Mouse (Mus musculus): ENCODE measurements around the gene Gm15217. TPM values are rescaled to one million over a fixed set of nuclear protein-coding genes. Genes with fewer than 3 reads are reported as not detected.

The Gm15217 gene
- not detected in 2 replicates for total RNA-seq (2017)

DNA sequence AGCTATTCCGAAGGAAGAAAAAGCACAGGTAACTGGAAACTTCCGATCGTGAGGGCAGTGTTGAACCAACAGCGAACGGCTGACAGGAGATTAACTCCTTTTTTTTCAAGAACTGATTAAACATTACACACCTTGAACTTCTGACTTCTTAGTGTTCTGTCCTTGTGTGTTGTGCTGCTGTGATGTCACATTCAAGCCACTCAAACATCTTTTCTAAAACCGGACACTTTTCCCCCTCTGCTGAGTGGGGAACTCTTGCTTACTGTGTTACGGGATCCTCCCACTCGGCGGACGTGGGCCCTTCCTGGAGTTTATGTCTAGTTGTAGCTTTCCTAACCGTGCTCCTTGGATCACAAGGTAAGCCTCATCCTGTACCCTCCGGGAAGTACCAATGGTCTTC lies at the start of gene Gm15217:
TSS of gene Gm15217 (plus strand) at position 130 of the 400 bp plus-strand sequence.
- no peak for ATAC-seq (ENCODE audit: extremely low read depth, insufficient number of reproducible peaks, low FRiP score, poor library complexity, severe bottlenecking)

DNA sequence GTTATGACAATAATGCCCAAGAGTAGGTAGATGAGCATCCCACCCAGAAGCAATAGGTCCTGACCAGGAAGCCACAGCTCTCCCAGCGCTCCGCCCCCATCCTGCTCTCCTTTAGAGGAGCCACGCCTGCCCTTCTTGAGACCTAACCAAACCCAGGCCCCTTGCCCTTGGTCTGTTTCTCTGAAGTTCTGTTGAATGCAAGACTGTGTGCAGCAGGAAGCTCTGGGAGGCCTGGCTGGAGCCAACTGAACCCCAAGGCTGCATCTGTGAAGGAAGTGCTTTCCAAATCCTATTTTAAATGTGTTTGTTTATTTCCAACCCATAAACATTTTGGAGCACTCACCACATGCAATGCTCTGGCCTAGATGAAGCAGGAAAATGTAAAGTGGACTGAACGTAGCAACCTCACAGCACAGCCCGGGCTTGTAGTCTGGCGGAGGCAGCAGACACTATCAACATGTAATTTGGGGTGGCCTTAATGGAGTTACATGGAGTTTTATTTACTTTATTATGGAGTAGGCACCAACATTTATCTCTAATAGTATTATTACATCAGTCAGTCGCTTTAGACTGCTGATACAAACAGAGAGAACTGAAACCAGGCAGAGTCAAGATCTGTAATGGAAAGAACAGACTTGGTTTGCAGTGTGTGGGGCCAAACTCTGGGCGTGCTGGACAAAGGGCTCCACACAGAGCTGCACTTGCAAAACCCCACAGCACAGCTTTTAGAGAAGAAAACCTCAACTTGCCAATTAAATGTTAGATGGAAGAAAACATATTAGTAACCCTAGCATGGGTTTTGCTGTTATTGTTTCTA lies 45.6 kb upstream of the Gm15217 start:
- no peak for ATAC-seq (ENCODE audit: extremely low read depth, insufficient number of reproducible peaks, low FRiP score, poor library complexity, severe bottlenecking)

DNA sequence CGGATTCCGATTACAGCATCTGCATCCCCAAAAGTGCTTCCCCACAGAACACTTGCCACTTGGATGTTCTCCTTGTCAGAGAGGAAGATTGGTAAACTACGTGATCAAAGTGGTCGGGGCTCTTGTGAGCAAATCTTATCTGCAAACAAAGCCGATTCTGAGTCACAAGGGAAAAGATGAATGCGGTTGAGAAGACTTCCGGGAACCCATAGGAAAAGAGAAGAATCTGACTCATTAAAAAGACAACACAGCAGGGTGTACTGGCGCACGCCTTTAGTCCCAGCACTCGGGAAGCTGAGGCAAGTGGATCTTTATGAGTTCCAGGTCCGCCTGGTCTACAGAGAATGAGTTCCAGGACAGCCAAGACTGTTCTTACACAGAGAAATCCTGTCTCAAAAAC lies 40.4 kb upstream of the Gm15217 start:
- no peak for ATAC-seq (ENCODE audit: extremely low read depth, insufficient number of reproducible peaks, low FRiP score, poor library complexity, severe bottlenecking)

DNA sequence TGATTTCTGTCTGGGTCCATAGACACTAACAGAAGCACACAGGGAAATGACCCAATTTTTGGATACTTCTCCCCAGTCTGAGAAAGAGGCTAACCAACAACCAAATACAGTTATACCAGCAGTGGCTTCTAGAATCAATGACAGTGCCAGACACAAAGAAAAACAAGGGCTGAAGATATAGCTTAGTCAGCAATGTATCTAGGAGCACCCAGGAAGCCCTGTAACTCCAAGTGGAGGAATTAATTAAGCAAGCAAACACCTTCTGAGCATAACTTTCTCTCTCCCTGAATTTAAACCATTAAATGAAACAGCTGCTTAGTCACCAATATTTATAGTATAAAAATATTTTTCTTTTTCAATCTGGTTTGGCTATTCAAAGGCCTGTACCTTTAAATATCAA lies 34.5 kb upstream of the Gm15217 start:
- ATAC-seq (ENCODE audit: extremely low read depth, insufficient number of reproducible peaks, low FRiP score, poor library complexity, severe bottlenecking), result no peak

DNA sequence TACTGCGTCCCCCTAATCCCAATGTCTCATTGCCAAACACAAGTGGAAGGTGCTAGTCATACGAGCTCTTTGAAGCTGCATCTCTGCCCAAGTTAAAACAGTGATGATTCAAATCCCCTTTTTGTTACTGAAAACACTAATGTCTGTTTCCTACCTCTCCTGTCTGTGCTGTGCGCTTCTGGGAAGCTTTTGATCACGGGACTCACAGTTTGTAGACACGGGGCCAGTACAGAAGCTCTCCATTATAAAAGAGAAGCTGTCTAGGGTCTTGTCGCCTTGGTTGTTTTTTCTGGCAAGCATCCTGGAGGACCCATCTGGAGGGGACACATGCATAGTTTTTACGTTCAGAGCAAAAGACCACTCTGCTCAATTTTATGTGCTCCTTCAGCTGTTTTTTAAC lies 21.9 kb upstream of the Gm15217 start:
- no peak for ATAC-seq (ENCODE audit: extremely low read depth, insufficient number of reproducible peaks, low FRiP score, poor library complexity, severe bottlenecking)

DNA sequence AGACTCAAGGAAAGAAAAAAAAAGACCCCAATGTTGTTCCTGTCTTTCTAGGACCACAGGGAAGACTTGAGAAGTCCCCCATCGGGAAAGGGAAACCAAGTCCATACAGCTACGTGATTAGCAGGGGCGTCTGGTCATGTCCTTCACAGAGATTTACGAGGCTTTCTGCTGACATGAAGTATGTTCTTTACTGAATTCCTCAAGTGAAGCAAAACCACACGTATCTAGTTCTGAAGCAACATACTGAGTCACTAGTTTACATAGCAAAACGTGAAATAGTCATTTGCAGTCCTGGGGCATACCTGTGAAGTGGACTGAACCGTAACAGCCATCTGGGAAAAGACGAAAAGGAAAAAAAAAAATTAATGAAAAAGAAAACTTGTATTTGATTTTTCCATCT lies 21.5 kb upstream of the Gm15217 start:
- no peak for ATAC-seq (ENCODE audit: extremely low read depth, insufficient number of reproducible peaks, low FRiP score, poor library complexity, severe bottlenecking)

DNA sequence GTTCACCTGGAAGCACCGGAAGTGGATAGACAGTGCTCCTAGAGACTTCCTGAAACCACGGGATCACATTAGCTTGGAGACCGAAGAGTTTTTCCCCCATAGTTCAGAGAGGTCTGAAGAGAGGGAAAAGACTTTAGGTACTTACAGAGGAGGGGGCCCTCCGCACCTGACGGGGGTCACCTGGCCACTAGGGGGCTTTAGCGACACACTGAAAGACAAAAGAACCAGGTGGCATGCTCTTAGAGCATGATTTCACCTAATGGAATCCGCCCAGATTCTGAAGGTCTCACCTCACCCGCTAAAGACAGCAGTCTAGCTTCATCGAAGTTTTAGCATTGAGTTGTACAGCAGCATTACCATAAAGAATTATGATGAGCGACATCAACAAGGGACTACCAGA lies 16.0 kb upstream of the Gm15217 start:
- no peak for ATAC-seq (ENCODE audit: extremely low read depth, insufficient number of reproducible peaks, low FRiP score, poor library complexity, severe bottlenecking)

DNA sequence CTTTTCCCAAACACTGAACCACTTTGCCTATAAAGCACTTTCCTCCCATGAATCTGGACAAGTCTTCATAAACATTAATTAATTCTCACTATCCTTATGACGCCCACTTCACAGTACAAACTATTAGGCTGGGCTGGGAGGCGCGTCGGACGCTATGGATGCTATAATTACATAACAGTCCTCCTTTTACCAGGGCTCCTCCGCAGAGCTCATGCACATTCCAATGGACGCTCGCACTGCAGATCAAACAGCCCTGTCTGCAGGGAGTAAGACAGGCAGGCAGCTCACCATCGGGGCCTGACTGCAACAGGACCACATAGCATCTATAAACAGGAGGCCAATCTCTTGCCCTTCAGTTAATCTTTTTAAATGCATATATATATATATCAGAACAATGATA lies 6.8 kb upstream of the Gm15217 start:
- no peak for ATAC-seq (ENCODE audit: extremely low read depth, insufficient number of reproducible peaks, low FRiP score, poor library complexity, severe bottlenecking)

DNA sequence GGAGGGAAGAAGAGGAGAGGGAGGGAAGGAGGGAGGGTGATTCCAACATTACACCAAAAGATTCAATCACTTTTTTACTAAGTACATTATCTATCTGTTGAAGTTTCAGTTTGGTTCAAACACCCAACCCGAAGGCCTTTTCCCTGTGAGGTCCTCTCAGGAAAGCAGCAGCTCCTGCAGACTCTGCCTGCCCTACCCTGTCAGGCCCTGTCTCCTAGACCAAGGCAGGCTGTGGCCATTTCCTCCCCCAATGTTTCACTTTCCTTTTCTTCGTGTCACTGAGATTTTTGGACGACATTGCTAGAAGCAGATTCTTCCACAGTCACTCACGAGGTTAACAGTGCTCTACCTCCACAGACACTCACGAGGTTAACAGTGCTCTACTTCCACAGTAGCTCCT lies 3.4 kb upstream of the Gm15217 start:
- no peak for ATAC-seq (ENCODE audit: extremely low read depth, insufficient number of reproducible peaks, low FRiP score, poor library complexity, severe bottlenecking)

DNA sequence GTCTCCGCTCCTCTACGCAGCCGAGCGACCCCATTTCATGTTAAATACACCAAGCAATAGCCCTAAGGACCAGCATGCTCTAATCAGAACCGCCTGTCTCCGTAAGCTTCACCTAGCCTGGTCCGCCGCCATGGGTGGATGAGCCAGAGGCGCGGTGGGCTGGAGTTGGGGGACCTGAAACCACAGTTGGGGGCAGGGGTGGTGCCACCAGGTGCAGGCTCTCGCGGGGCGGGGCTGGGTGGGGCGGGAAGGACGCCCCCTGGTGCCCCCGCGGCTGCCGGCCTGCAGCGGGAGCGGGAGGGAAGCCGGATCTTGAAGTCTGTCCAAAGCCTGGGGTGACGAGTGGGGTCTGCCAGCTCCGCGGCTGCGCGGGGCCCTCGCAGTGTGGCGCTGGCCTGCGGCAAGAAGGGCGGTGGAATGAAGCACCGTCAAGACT lies 1.1 kb downstream of the Gm15217 start:
- no peak for ATAC-seq (ENCODE audit: extremely low read depth, insufficient number of reproducible peaks, low FRiP score, poor library complexity, severe bottlenecking)

DNA sequence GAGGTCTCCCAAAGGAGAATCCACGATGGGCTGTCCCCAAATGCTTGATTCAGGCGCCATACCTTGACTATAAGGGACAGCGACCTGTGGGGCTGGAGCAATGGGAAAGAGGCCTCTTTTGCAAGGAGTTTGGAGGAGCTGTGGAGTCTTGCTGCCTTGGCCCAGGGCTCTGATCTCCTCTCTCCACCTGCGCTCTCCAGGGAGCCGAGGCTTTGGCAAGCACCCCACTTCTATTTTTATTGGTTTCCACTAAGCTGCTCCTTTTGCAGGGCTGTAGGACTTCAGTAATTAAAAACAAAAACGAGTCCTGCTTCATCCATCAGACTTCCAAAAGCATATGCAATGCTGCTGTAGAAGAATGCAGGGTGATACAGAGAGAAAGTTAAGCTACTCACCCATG lies 2.2 kb downstream of the Gm15217 start:
- ATAC-seq (ENCODE audit: extremely low read depth, insufficient number of reproducible peaks, low FRiP score, poor library complexity, severe bottlenecking), result no peak

DNA sequence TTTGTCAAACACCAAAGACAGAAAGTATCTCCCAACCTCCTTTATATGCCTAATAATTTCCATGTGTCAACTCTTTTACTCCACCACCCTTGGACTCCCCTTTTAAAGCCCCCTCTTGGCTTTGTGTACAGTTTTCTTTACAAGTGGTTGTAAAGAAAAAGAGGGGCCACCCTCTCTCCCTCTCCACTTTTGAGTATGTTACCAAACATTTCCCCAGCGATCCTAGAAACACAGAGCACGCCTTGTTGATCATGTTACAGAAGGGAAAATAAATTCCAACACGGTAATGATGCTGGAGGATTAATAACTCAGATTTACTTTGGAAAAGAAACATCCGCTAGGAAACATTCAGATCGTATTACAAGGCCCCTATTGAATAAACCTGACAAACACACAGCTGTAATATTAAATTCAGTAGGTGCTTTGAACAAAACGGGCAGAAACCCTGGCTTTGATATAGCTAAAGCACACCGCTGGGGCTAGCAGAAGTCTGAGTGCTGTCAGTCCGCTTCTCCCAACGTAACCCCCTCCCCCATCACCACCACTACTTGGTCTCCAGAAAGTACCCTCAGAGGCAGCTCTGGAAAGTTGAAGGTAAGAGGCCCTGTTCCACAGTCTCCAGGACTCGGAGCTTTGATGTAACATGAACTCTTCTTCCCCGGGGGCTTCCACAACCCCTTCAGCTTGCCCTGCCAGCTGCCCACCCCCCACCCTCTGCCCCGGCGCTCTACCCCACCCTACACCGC lies 5.9 kb downstream of the Gm15217 start:
- no peak for ATAC-seq (ENCODE audit: extremely low read depth, insufficient number of reproducible peaks, low FRiP score, poor library complexity, severe bottlenecking)

DNA sequence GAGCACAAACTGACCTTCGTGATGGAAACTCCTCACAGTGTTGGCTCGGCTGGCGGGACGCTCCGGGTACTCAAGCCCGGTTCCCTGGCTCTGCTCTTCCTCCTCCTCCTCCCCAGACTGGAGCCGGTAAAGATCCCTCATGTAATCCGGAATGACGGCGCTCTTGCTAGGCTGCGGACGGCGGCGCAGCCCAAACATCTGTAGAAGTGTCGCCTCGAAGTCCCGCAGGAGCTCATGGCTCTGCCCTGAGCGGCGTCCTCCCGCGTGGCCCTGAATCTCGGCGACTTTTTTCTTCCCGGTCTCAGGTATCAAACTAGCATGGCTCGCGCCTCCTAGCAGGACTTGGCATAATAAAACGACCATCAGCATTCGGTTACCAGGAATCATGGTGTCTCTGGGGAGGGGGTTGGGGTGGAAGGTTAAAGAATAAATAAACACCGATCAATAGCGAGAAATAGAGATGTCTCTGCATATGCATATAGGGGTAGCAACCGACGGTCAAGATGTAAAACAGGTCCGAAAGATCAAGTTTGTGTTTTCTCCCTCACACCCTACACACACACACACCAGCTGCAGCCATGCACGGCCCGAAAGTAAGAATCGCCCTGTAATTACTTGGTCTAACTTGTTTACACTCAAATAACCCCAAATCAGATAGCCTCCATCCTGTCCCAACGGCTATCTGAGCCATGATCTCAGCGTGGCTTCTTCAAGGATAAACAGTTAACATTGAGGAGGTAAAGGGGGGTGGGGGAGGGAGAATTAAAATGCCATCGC lies 6.7 kb downstream of the Gm15217 start:
- no peak for ATAC-seq (ENCODE audit: extremely low read depth, insufficient number of reproducible peaks, low FRiP score, poor library complexity, severe bottlenecking)

DNA sequence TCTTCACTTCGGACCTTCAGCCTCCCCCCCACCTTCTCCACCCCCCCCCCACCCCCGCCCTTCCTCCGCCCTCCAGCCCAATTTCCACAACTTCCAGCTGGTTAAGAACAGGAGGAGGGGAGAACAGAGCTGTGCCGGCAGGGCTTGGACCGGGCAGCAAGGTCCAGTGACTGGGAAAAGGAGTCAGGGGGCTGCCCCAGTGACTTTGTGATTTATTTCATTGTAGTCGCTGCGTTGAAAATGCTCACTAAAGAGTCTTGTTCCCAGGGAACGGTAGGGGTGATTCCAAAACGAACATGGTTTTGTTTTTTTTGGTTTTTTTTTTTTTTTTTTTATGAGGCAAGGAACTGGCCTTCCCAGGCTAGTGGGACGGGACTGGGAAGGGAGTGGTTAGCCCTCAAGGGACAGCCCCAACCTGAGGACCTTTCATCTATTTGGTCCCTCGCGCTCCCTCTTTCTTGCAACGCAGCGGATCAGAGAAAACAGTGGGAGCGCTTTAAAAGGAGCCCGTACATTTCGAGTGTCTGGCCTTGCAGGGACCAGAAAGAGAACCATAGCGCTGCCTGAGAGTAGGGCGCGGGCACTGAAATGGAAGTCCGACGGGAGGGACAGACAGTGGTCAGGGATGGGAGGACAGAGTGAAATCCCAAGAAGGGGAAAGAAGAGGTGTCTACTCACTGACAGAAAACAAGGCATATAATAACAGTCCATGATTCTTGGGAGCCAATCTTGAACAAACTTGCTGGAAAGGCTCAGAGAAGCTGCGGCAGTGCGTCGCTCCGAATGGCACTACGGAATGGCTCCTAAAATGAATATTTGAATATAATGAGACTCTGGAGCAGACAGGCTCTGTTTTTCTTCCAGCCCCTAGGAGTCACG lies 7.5 kb downstream of the Gm15217 start:
- ATAC-seq (ENCODE audit: extremely low read depth, insufficient number of reproducible peaks, low FRiP score, poor library complexity, severe bottlenecking), result no peak

DNA sequence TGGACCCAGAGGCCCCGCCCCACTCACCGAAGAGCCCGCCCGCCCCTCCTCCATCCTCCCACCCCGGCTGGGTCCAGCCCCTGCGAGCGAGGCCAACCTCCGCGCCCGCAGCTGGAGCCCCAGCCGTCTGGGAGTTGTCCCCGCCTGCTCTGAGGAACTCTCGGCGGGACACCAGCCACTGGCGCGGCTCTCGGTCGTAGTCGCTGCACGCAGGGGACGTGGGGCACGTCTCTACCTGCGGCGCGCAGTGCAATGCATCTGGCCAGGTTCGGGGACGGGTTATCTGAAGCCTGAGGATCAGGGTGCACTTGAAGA lies 8.1 kb downstream of the Gm15217 start:
- ATAC-seq (ENCODE audit: extremely low read depth, insufficient number of reproducible peaks, low FRiP score, poor library complexity, severe bottlenecking), result no peak

DNA sequence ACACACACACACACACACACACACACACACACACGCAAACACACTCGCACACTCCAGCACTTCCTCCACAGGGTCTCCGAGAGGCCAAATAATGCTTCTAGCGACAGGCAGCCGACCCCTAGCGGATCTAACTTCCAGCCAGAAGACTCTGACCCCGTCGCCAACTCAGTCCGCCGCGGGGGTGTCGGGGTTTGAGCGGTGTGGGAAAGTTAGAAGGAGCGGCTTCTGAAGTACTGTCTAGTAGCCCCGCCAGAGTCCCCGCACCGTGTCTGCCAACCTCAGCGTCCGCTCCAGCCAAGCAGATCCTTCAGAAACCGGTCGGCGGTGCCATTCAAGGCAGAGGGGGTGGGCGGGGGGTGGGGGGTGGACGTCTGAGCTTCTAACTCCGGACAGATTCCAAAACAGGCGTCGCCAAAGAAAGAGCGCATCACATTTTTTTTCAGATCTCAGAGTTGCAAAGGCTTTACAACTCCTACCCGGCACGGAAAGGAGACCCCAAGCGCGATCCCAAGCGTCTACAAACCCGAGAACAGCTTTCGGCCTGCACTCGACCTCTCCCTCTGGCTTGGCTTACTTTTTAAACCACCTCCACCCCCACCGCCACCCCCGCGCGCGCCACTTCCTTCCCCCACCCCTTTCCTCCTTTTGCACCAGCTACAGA lies 8.7 kb downstream of the Gm15217 start:
- ATAC-seq (ENCODE audit: extremely low read depth, insufficient number of reproducible peaks, low FRiP score, poor library complexity, severe bottlenecking), result no peak

DNA sequence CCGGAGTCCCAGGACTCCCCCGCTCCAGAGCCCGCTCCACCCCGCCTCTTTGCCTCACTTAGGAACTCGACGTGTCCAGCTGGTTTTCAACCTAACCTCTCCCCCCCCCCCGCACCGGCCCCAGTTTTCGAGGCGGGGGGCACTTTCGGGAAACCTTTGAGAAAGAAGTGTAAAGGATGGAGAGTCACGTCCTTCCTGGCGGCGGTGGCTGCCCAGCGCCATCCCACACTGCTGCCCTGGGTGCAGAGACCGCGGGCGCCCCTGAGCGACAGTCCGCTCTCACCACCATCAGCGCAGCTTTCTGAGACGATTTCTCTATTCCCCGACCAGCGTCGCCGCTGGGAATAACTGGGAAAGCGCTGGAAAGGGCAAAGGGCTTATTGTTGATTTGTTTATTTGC lies 9.4 kb downstream of the Gm15217 start:
- ATAC-seq (ENCODE audit: extremely low read depth, insufficient number of reproducible peaks, low FRiP score, poor library complexity, severe bottlenecking), result no peak

DNA sequence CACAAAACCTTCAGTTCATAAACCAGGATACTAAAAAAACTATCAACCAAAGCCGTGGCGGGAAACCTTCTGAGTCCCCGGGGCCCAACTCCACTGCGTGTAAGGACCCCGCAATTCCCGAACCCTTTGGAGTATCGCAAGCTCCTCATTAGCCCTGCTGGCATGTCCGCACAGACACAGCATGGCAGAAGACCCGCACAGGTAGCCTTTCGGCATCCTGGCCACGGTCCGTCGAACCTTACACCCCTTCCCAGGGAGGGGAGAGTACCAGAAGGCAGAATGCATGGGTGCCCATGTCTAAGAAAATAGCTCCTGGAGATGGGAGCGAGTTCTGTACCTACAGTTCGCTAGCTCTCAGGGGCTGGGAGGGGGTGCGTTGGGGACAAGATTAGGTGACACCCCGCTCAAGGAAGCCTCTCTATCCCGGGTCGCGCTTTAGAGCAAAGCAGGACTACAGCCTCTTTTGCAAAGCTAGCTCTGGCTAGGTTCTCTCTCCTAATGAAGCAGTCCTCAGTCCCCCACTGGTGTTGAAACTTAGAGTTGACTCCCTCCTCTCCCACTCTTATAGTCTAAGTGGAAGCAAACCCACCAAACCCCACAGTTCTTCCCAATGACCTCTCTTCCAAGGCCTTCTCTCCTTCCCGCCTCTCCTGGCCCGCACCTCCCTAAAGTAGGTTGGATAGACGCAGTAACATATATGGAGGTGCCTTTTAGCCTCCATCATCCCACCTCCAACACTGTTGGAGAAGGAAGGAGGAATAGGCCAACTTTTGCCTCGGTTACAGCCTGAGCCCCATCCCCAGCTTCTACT lies 10.4 kb downstream of the Gm15217 start:
- no peak for ATAC-seq (ENCODE audit: extremely low read depth, insufficient number of reproducible peaks, low FRiP score, poor library complexity, severe bottlenecking)
